Mouse (Mus musculus) fibroblast of lung, adult 2 months (primary cell): Measurements from ENCODE around the gene Bcan.

Experiments used
- DNase-seq: peaks from one replicate; pipeline ENCODE4 v3.0.0-alpha.2; 2011; ENCODE audit warnings: low read depth

Bcan gene

GRCm38 (mm10) chr3:88000181-88000580 lies at the start of gene Bcan:
Bcan (minus strand) TSS chr3:88000230.
- DNase-seq = no peak

- DNase-seq = no peak
Observed at GRCm38 (mm10) chr3:88049532-88049931, 49.5 kb upstream of the Bcan start.

GRCm38 (mm10) chr3:88042661-88043421 lies 42.8 kb upstream of the Bcan start, which contains the start of gene Gpatch4:
Gpatch4 (plus strand) TSS chr3:88043108.
- peak; percentile 61 for DNase-seq

- no peak for DNase-seq
Observed at GRCm38 (mm10) chr3:88035561-88036293, 35.7 kb upstream of the Bcan start.

GRCm38 (mm10) chr3:88033506-88033905 lies 33.5 kb upstream of the Bcan start:
- no peak for DNase-seq

- DNase-seq = no peak
Observed at GRCm38 (mm10) chr3:88030608-88031395, 30.8 kb upstream of the Bcan start.

GRCm38 (mm10) chr3:88027434-88028186 lies 27.6 kb upstream of the Bcan start, which contains the start of gene Hapln2:
Hapln2 (minus strand) TSS chr3:88027583.
- DNase-seq = no peak

- DNase-seq = no peak
Observed at GRCm38 (mm10) chr3:88026823-88027222, 26.8 kb upstream of the Bcan start.

- no peak for DNase-seq
Observed at GRCm38 (mm10) chr3:88023192-88024074, 23.4 kb upstream of the Bcan start.

GRCm38 (mm10) chr3:88022322-88023191 lies 22.5 kb upstream of the Bcan start:
- no peak for DNase-seq

- DNase-seq = no peak
Observed at GRCm38 (mm10) chr3:88010634-88011265, 10.7 kb upstream of the Bcan start.

GRCm38 (mm10) chr3:88005822-88006786 lies 6.1 kb upstream of the Bcan start:
- DNase-seq = no peak

GRCm38 (mm10) chr3:88002291-88002976 lies 2.4 kb upstream of the Bcan start:
- DNase-seq = no peak

GRCm38 (mm10) chr3:88000816-88001595 lies 976 bp upstream of the Bcan start:
- no peak for DNase-seq

GRCm38 (mm10) chr3:87999243-87999895 lies 661 bp downstream of the Bcan start:
- DNase-seq = no peak

- DNase-seq = no peak
Observed at GRCm38 (mm10) chr3:87998747-87999146, 1.3 kb downstream of the Bcan start.
